Comparison of ENCODE assay signal across 15 mouse cellular contexts in the genomic region with DNA sequence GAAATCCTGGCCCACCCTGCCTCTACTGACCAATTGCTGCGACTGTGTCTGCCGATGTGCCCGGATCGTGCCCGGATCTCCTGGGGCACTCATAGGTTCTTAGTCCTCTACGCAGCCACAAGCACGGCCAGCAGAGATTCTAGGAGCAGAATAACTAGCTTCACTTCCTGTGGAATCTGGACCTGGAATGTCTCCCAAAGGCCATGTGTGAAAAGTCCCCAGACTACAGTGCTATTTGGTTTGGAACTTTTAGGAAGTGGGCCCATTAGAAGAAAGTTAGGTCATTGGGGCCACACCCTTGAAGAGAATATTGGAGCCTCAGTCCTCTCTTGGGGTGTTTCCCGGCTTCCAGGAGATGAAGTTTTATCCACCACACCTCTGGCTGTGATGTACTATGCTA. TPM values are rescaled to one million over a fixed set of nuclear protein-coding genes. Genes with fewer than 3 reads are reported as not detected.
DNase-seq lines count a peak whose midpoint lies in the region; ATAC-seq lines count a peak whose summit lies in the region.
"Had no signal": no experiment of that assay in that cellular context is flagged by ENCODE, and none has a peak within 500 bp of the region (broad histone marks: within the 10 kb centered on the region; RNA-seq: fewer than 3 reads in every experiment).

No protein-coding gene starts in this region.

- H3K27me3 ChIP-seq in kidney, embryonic 15.5 days: peaks cover 3% of the 10 kb centered on the region; the same call in 1 of the 2 replicates
- H3K27me3 ChIP-seq: intestine, embryonic 15.5 days; neural tube, embryonic 12.5 days had no signal

- H3K9me3 ChIP-seq in kidney, embryonic 15.5 days (replicated peaks): no peaks in the 10 kb centered on the region
- H3K9me3 ChIP-seq: intestine, embryonic 15.5 days; neural tube, embryonic 12.5 days had no signal

- DNase-seq in kidney, adult 9 months: peak; percentile 36
- DNase-seq in heart, adult 8-10 months (ENCODE audit: low spot score): peak; percentile 81
- DNase-seq in kidney, postnatal 36 days: peak; percentile 38 to 44
- no peak for DNase-seq in urinary bladder, postnatal 4 days (ENCODE audit: low spot score in 2 of 2)
- no peak for DNase-seq in spleen, postnatal 4 days (ENCODE audit: low spot score in 2 of 2)
- DNase-seq in T-cell, adult 2 months (ENCODE audit: low spot score): no peak
- DNase-seq: cerebellum, adult 2 months; midbrain, embryonic 14.5 days; thymus, postnatal 25 days had no signal

- H3K4me1 ChIP-seq in kidney, embryonic 15.5 days: peaks cover 32% of the 10 kb centered on the region
- peaks cover 39% of the 10 kb centered on the region for H3K4me1 ChIP-seq in brown adipose tissue, adult 24 weeks (ENCODE audit: control insufficient read depth, insufficient read depth, insufficient read length, low read length)

- H3K4me2 ChIP-seq in kidney, embryonic 15.5 days: no peak overlapping the region
- H3K4me2 ChIP-seq: intestine, embryonic 15.5 days; neural tube, embryonic 12.5 days had no signal

- no peak for ATAC-seq in kidney, embryonic 15.5 days (replicated peaks; ENCODE audit: low FRiP score)
- ATAC-seq: activated CD4-positive, CD25-positive, alpha-beta regulatory T cell, adult 4 months; intestine, embryonic 15.5 days had no signal

- no peak overlapping the region for H3K4me3 ChIP-seq in kidney, embryonic 15.5 days (replicated peaks)
- H3K4me3 ChIP-seq in brown adipose tissue, adult 24 weeks (ENCODE audit: insufficient read depth, low read depth, low read length): no peak overlapping the region
- H3K4me3 ChIP-seq: intestine, embryonic 15.5 days; neural tube, embryonic 12.5 days had no signal

- WGBS in kidney, embryonic 15.5 days: 86% methylated on average over 8 of the region's 8 CpGs

- no peak overlapping the region for H3K27ac ChIP-seq in kidney, embryonic 15.5 days
- H3K27ac ChIP-seq in brown adipose tissue, adult 24 weeks (replicated peaks; ENCODE audit: low read depth, low read length): peak overlapping the region; percentile 95
- H3K27ac ChIP-seq: intestine, embryonic 15.5 days; neural tube, embryonic 12.5 days had no signal

- H3K36me3 ChIP-seq in kidney, embryonic 15.5 days: no peaks in the 10 kb centered on the region
- H3K36me3 ChIP-seq: intestine, embryonic 15.5 days; neural tube, embryonic 12.5 days had no signal

- H3K9ac ChIP-seq in kidney, embryonic 15.5 days: no peak overlapping the region
- H3K9ac ChIP-seq: intestine, embryonic 15.5 days; neural tube, embryonic 12.5 days had no signal

RNA-seq across cellular contexts. Expression of gene Grap, which starts 34.9 kb away (rescaled TPM):
- polyA plus RNA-seq in kidney, embryonic 15.5 days (2015; fragmentation: Nextera tagmentation; extraction: Ambion mirVana): 12.9 and 13.0 TPM in 2 replicates
- 5.8 and 8.6 TPM in 2 replicates for polyA plus RNA-seq in brown adipose tissue, adult 24 weeks (2012; ENCODE audit: insufficient read depth, insufficient read length, missing spikeins)
- 10 to 100 TPM in 3 of 4 experiments, 1 to 10 TPM in 1; 8.5 to 12.2 (median 11.5) TPM for total RNA-seq in heart, adult 8-10 months (2022)

RNA-seq across cellular contexts. Expression of gene Epn2, which starts 38.6 kb away (rescaled TPM):
- 22.1 and 25.5 TPM in 2 replicates for polyA plus RNA-seq in kidney, embryonic 15.5 days (2015; fragmentation: Nextera tagmentation; extraction: Ambion mirVana)
- polyA plus RNA-seq in brown adipose tissue, adult 24 weeks (2012; ENCODE audit: insufficient read depth, insufficient read length, missing spikeins): 20.2 and 29.1 TPM in 2 replicates
- 10 to 100 TPM; 21.1 to 28.0 (median 23.5) TPM for total RNA-seq in heart, adult 8-10 months (2022)
- total RNA-seq: hematopoietic stem cell, adult 5-6 weeks had no signal

Comparison
In these comparisons a context has a peak if more than half of its experiments do, and no peak if none do; other contexts are left out.
1. DNase-seq: peak in kidney, adult 9 months (single experiment), heart, adult 8-10 months (single experiment) and kidney, postnatal 36 days (2 of 2); none in urinary bladder, postnatal 4 days (0 of 2), spleen, postnatal 4 days (0 of 2) and T-cell, adult 2 months (single experiment).